Mouse (Mus musculus): Measurements from ENCODE around the gene Rbm17.
A peak's percentile ranks its signal among the peaks of the same experiment; 100 is the strongest.

Rbm17 gene

GRCm38 (mm10) chr2:11587996-11588395 lies 16.0 kb downstream of the Rbm17 start:
- DNase-seq, result no peak

- no peak for DNase-seq
Observed at GRCm38 (mm10) chr2:11579399-11579798, 24.6 kb downstream of the Rbm17 start.

GRCm38 (mm10) chr2:11578187-11578586 lies 25.8 kb downstream of the Rbm17 start:
- DNase-seq, result no peak

GRCm38 (mm10) chr2:11573684-11574083 lies 30.3 kb downstream of the Rbm17 start:
- DNase-seq, result no peak

GRCm38 (mm10) chr2:11571004-11571535 lies 32.9 kb downstream of the Rbm17 start:
- DNase-seq, result no peak

- no peak for DNase-seq
Observed at GRCm38 (mm10) chr2:11568471-11568870, 35.5 kb downstream of the Rbm17 start.

- no peak for DNase-seq
Observed at GRCm38 (mm10) chr2:11567781-11568362, 36.1 kb downstream of the Rbm17 start.

GRCm38 (mm10) chr2:11566898-11567297 lies 37.1 kb downstream of the Rbm17 start:
- DNase-seq, result no peak

GRCm38 (mm10) chr2:11566241-11566640 lies 37.7 kb downstream of the Rbm17 start:
- no peak for DNase-seq

- no peak for DNase-seq
Observed at GRCm38 (mm10) chr2:11564768-11565167, 39.2 kb downstream of the Rbm17 start.

- no peak for DNase-seq
Observed at GRCm38 (mm10) chr2:11563256-11563655, 40.7 kb downstream of the Rbm17 start.

- no peak for DNase-seq
Observed at GRCm38 (mm10) chr2:11558654-11559053, 45.3 kb downstream of the Rbm17 start.

- DNase-seq, result no peak
Observed at GRCm38 (mm10) chr2:11557244-11557643, 46.7 kb downstream of the Rbm17 start.

GRCm38 (mm10) chr2:11555316-11555715 lies 48.6 kb downstream of the Rbm17 start:
- DNase-seq, result no peak

- DNase-seq, result peak; percentile 60
Observed at GRCm38 (mm10) chr2:11553471-11554400, 50.2 kb downstream of the Rbm17 start, which contains the start of gene Pfkfb3. Gene Pfkfb3, minus strand, starts transcription at chr2:11554077.

GRCm38 (mm10) chr2:11552966-11553451 lies 50.9 kb downstream of the Rbm17 start:
- DNase-seq, result peak; percentile 27

- DNase-seq, result no peak
Observed at GRCm38 (mm10) chr2:11552297-11552821, 51.6 kb downstream of the Rbm17 start.

- DNase-seq, result no peak
Observed at GRCm38 (mm10) chr2:11551726-11552125, 52.2 kb downstream of the Rbm17 start.

- DNase-seq, result no peak
Observed at GRCm38 (mm10) chr2:11548508-11548907, 55.4 kb downstream of the Rbm17 start.

- no peak for DNase-seq
Observed at GRCm38 (mm10) chr2:11547609-11548008, 56.3 kb downstream of the Rbm17 start.

GRCm38 (mm10) chr2:11546091-11546490 lies 57.9 kb downstream of the Rbm17 start:
- no peak for DNase-seq

GRCm38 (mm10) chr2:11545380-11545779 lies 58.6 kb downstream of the Rbm17 start:
- DNase-seq, result no peak

- DNase-seq, result no peak
Observed at GRCm38 (mm10) chr2:11544342-11544741, 59.6 kb downstream of the Rbm17 start.

All from cerebellum, adult 11-12 months (tissue).